Mouse (Mus musculus): ENCODE data around the gene Guca2a.

Gene Guca2a

GRCm38 (mm10) chr4:119638656-119639055 lies 1.2 kb downstream of the Guca2a start:
- DNase-seq (ENCODE audit: low read depth, low spot score), result no peak

GRCm38 (mm10) chr4:119642666-119643065 lies 5.2 kb downstream of the Guca2a start:
- no peak for DNase-seq (ENCODE audit: low read depth, low spot score)

- no peak for DNase-seq (ENCODE audit: low read depth, low spot score)
Measured at GRCm38 (mm10) chr4:119657011-119657410, 19.5 kb downstream of the Guca2a start.

- no peak for DNase-seq (ENCODE audit: low read depth, low spot score)
Measured at GRCm38 (mm10) chr4:119658246-119658645, 20.7 kb downstream of the Guca2a start.

GRCm38 (mm10) chr4:119658731-119659130 lies 21.2 kb downstream of the Guca2a start, which contains the start of gene Guca2b:
TSS of gene Guca2b (minus strand) at chr4:119658954.
- DNase-seq (ENCODE audit: low read depth, low spot score), result no peak

- DNase-seq (ENCODE audit: low read depth, low spot score), result no peak
Measured at GRCm38 (mm10) chr4:119660007-119660406, 22.5 kb downstream of the Guca2a start.

DNA sequence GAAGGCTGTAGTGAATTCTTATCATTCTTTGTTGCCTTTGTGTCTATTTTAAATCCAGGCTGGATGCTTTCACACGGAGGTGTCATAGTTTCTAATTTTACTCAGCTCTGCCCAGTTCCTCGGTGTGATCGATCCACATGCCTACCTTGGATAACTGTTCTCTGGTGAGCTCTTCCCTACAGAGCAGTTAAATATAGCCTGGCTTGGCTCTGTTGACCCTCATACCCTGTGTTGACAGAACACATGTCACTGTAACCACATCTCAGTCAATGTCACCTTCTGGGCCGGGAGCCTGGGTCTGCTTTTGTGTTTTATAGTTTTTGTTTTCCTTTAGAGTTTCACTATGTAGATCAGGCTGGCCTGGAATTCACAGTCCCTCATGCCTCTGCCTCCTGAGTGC lies 24.6 kb downstream of the Guca2a start:
- DNase-seq (ENCODE audit: low read depth, low spot score), result no peak

DNA sequence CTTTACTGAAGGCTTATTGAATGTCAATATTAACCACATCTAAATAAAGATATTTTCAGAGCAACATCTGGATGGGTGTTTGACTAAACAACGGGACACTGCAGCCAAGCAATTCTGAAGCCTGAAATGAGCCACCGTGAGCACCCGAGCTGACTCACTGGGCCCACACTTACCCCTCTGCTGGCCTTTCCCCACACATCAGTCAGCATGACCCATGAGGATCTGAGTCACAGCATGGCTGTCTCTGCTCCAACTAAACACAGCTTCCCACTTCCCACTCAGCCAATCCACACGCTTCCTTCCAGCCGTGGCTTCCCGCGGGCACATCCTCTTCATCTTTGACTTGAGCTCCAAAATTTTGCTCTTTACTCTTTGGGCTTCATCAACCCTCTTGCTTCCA lies 25.5 kb downstream of the Guca2a start:
- no peak for DNase-seq (ENCODE audit: low read depth, low spot score)

GRCm38 (mm10) chr4:119663409-119664095 lies 26.0 kb downstream of the Guca2a start:
- DNase-seq (ENCODE audit: low read depth, low spot score), result no peak

DNA sequence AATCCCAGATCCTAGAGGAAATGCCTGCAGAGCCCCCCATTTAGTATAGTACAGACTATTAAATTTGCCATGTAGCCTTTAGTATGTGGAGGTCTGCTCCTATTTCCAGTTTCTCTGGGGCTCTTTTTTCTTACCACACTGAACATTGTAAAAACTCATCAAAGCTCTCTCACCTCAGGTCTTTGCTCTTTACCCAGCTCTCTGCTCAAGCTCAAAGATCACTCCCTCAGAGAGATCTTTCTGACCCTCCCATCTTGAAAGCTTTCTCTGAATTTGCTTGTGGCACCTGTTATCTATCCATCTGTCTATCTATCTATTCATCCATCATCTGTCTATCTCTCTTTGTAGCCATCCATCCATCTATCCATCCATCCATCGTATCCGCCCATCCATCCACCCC lies 27.7 kb downstream of the Guca2a start:
- no peak for DNase-seq (ENCODE audit: low read depth, low spot score)

GRCm38 (mm10) chr4:119666116-119666515 lies 28.6 kb downstream of the Guca2a start:
- DNase-seq (ENCODE audit: low read depth, low spot score), result no peak

- DNase-seq (ENCODE audit: low read depth, low spot score), result peak; percentile 13
Measured at GRCm38 (mm10) chr4:119667454-119667853, 29.9 kb downstream of the Guca2a start.

DNA sequence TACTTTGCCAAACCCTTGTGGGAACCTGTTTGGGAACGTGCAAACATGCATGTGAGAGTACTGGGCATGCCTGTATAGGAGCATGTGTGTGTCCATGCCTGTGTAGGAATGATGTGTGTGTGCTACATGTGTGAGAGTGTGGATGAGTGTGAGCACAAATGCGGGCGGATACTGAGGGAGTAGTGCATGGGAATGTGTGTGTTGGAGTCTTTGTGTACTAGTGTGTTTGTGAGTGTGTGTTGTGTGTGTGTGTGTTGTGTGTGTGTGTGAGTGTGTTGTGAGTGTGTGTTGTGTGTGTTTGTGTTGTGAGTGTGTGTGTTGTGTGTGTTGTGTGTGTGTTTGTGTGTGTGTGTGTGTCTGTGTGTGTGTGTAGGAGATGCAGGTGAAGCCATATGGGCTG lies 30.7 kb downstream of the Guca2a start:
- no peak for DNase-seq (ENCODE audit: low read depth, low spot score)

DNA sequence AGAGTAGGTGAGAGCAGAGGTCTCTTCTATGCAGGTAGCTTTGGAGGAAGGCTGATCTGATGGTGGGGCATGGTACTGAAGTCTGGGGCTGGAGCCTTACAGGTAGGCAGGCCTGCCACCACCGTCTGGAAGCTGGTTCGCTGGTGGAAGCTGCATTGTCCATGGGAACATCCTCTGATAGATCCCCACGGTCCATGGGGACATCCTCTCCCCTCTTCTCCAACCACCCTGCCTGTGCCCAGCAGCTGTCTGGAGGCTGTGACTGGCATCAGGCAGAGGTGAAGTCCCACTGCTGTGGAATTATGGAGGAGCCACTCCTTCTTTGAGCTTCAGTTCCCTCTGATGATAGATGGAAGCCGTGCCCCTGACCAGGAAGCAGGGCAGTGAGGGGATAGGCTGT lies 31.1 kb downstream of the Guca2a start:
- no peak for DNase-seq (ENCODE audit: low read depth, low spot score)

DNA sequence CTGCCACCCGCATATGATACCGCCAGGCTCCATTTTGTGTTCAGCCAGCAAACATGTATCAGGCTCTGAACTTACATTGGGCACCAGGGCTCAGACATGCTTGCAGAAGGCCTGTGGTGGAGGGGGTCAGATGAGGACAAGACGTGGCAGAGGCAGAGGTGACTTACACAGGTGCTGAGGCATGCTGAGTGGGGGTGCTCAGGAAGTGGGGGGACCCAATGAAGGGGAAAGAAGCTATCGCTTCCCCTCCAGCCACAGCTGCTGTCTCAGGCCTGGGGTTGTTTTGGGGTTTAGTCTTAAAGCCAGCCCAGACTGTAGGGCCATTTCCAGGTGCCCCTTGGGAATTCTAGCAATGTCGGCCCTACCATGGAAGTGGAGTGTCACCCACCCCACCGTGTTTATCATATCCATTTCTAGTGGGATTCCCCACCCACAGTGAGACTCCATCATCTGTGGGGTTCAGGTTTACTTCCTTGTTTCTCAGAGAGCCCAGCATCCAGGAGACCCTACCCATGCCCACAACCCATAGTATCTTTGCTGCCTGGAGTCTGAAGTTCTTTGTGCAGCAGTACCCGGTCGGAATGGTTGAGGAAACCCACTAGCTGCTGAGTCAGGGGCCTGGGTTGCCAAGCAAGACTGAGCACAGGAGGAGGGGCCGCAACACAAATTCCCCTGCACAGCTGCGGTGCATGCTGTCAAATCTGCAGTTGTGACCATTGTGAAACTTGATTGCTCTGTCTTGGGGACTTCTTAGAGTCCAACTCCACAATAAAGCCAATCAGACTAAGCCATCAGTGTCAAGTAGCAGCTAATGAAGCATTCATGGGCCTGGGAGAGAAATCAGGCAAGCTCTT lies 32.1 kb downstream of the Guca2a start:
- DNase-seq (ENCODE audit: low read depth, low spot score), result no peak

DNA sequence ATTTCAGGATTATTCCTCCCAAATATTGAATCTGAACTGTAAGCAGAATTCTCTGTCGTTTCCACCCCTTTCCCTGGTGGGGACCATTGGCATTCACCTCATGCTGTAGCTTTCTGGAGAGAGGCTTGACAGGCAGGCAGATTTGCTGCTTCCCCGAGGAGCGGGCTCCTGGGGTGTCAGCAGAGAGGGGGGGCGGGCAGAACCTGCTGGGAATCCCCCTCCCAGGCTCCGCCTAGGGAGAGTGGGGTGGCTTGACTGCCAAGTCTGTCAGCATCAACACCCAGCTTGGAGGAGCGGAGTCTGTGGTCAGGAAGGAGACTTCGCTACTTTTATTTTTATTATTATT lies 32.7 kb downstream of the Guca2a start:
- DNase-seq (ENCODE audit: low read depth, low spot score), result no peak

DNA sequence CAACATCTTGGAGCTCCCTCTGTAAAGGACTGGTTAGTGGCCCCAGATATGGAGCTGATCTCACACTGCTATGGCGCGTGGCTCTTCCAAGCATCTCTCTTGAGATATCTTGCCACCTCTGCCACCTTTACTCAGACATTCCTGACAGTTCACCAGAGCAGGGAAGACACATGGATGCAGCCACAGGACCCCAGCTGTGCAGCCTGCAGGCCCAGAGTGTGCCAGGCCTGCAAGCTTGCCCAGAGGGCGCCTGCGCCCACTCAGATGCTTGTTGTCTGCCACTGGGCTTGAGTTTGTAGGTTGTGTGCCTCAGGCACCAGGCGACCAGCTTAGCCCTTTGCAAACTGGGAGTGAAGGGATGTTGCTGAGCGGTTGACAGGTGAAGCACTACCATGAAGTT lies 33.2 kb downstream of the Guca2a start:
- no peak for DNase-seq (ENCODE audit: low read depth, low spot score)

GRCm38 (mm10) chr4:119671164-119671563 lies 33.7 kb downstream of the Guca2a start:
- DNase-seq (ENCODE audit: low read depth, low spot score), result no peak

DNA sequence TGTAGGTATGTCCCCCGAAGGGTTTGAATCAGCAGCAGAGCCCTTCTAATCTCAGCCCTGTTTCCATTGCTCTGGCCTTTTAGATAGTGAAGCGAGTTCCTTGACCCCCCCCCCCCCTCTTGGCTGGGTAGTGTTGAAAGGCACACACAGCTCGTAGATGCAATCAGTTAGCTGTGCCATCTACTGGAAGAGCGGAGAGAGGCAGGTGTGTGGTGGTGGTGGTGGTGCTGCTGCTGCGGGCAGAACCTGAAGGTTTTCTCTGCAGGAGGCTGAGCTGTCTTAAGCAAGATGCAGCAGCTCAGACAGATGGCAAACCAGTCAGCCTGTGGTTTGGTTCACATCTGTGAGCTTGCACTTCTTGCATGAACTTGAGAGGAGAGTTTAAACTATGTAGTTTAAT lies 35.2 kb downstream of the Guca2a start:
- DNase-seq (ENCODE audit: low read depth, low spot score), result no peak

DNA sequence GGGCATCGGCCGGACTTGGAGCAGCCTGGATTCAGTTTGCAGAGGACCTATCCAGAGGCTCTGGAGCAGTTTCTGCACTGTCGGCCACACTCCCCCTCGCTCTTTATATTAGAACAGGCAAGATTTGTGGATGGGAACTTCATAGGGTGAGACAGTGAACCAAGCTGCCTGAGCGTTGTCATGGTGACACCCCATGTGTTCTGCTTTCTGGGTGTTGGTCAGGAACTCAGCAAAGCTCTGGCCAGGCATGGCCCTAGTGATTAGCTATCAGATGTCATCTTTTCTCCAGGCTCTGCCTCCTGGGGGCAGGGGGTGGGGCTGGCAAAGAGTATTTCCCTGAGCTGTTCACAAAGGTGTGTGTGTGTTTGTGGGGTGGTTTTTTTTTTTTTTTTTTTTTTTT lies 45.1 kb downstream of the Guca2a start:
- DNase-seq (ENCODE audit: low read depth, low spot score), result peak; percentile 9

GRCm38 (mm10) chr4:119685746-119686145 lies 48.2 kb downstream of the Guca2a start:
- no peak for DNase-seq (ENCODE audit: low read depth, low spot score)
